Mouse (Mus musculus): ENCODE measurements around the gene Gm49405.
"Not testable (repeated sequence)": the region's sequence is repeated elsewhere in the genome, so short reads cannot be mapped to it uniquely, and the experiment has no call there.

The Gm49405 gene

DNA sequence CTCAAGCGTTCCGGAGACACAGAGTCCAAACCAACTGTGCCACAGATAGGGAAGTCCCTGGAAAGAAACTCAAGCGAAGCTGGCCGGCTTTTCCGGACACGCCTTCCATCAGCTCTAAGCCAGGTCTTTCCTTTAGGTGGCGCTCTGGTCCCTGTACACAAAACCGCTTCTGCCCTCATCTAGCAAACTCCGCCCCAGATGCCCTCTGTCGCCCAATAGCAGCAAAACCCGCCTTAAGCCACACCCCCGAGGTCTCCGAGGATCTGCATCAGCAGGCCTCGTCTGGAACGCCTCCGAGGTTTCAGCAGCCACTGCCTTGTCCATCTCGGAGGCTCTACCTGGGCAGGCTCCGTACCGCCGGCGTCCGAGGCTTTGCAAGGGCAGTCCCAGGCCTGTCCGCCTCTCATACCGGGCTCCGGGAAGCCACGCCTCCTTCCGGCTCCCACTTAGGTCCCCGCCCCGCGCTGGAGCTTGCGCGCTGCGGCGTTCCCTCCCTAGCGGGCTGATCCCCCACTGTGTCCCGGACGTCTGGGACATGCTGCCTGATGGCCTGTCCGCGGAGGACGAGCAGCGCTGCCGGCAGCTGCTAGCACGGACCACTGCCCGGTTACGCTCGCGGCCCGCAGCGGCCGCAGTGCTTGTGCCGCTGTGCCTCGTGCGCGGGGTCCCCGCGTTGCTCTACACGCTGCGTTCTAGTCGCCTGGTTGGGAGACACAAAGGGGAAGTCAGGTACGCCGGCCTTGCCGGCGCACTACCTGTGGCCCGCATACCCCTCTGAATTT is at the start of gene Gm49405, which contains the start of gene Nudt8:
Gene Gm49405 (plus strand): TSS at position 508 of the 782 bp plus-strand sequence.
Gene Nudt8 (plus strand): TSS at position 462 of the 782 bp plus-strand sequence.
- DNase-seq (ENCODE audit: low spot score): peak; percentile 99

DNA sequence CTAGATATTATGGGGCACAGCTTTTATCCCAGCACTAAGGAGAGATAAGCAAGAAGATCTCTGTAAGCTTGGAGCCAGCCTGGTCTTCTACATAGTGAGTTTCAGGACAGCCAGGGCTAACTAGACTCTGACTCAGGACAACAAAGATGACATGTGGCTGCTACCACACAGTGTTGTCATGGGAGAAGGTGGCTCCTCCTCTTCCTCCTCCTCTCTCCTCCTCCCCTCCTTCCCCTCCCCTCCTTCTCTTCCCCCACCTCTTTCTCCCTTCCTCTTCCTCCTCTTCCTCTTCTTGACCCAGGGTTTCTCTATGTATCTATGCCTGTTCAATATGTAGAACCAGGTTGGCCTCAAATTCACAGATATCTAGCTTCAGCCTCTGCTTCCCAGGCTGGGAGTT is 49.0 kb upstream of the Gm49405 start:
- no peak for DNase-seq (ENCODE audit: low spot score)

DNA sequence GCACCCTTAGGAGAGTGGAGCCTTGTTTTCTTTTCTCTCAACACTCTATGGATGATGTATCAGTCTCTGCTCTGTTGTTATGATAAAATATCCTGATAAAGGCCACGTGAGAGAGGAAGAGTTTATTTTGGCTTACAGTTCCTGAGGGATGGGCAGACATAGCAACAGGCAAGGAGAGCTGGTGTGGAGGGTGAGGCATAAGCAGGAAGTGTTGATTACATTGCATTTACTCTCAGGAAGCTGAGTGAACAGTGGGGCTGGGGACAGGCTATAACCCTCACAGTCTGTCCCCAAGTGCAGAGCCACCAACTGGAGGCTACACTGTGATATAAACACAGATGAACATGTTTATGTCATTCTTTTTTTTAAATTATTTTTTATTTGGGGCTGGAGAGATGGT is 48.3 kb upstream of the Gm49405 start:
- no peak for DNase-seq (ENCODE audit: low spot score)

DNA sequence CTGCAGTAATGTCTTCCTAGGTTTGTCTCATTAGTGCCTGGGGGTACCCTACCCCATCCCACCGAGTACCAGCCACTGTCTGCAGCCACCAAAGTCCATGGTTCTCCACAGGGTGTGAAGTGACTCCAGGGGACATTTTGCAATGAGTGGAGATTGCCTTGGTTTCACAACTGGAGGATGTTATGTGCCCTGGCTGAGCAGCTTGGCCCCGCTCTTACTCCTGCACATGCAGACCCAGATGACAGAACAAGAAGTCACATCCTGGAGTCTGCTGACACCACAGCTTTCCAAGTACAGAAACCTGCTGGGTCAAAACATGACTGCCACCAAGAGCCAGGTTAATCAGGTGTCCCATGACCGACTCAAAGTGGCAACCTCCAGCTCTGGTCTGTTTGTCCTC is 45.4 kb upstream of the Gm49405 start:
- no peak for DNase-seq (ENCODE audit: low spot score)

DNA sequence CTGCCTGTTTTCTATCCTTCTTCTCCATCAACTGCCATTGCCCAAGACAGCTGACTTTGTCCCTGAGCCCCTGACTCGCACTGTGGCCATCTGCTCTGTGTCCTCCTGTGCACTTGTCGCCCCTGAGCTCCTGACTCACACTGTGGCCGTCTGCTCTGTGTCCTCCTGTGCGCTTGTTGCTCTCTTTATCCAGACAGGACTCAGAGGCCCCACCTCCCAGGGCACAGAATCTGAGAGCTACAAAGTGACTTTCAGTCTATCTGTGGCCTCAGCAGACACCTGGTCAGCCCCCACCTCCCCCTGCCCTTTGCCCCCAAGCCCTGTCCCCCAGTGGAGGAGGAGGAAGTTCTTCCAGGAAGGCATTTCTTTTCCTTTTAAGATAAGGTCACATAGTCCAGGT is 44.6 kb upstream of the Gm49405 start:
- peak; percentile 91 for DNase-seq (ENCODE audit: low spot score)

DNA sequence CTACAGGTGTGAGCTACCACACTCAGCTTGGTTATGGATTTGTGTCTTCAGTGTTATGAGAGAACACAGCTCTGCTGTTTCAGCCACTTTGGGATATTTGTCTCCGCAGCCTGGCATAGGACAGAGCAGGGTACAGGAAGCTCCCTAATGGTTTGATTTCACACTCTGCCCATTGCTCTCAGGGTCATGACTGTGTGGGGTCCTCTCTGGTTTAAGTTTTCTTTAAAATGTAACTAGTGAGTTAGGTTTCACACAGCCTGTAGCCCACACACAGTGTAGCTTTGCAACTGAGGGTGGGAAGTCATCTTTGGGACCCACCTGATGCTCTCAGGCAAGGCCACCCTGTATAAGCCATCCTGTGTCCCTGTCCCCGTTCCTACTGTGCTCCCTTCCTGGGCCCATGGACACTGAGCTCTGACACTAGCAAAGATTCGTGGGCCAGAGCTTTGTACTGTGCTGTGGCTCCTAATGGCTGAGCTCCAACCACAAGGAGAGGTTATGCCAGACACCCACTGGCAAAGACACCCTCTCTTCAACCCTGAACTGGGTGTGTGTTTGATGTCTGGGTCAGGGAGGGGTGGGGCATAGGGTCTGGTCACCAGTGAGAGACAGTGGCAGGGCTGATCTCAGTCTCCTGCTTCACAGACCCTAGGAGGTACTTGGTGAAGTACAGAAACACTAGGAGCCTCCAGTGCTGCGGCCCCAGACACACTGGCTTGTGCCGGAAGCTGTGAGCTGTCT is 43.0 kb upstream of the Gm49405 start:
- not testable (repeated sequence) for DNase-seq (ENCODE audit: low spot score)

DNA sequence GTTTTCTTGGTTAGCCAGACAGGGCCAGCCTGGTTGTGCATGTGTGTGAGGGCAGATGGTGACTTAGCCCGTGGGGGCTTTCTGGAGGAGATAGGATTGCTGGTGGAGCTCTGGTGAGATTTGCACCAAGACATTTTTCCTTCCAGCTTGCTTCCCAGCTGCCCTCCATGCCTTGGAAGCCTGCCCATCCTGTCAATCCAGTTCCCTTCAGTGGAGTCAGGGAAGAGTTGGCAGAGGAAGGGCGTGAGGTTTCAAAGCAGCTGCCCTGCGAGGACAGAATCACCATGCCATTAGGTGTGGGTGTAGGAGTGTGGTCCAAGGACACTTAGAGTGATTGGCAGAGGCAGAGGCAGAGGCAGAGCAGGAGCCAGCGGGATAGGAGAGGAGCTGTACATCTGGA is 42.0 kb upstream of the Gm49405 start, which contains the start of gene Aldh3b3:
Gene Aldh3b3 (plus strand): TSS at position 176 of the 400 bp plus-strand sequence.
- no peak for DNase-seq (ENCODE audit: low spot score)

DNA sequence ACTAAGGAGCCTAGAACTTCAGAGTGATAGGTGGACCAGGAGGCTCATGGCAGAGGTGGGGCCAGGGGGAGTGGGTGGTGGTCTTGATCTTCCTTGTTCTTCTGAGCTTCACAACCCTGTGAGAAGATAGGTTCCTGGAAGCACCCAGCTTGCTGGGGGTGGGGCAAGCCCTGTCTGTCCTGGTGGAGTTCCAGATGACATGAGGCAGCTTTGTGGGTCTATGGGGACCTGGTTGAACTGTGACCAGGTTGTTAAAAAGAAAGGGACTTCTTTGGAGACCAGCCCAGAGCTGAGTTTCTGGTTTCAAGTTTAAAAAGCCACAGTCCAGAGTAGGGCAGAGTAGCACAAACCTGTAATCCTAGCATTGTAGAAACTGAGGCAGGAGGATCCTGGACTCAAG is 41.4 kb upstream of the Gm49405 start:
- no peak for DNase-seq (ENCODE audit: low spot score)

DNA sequence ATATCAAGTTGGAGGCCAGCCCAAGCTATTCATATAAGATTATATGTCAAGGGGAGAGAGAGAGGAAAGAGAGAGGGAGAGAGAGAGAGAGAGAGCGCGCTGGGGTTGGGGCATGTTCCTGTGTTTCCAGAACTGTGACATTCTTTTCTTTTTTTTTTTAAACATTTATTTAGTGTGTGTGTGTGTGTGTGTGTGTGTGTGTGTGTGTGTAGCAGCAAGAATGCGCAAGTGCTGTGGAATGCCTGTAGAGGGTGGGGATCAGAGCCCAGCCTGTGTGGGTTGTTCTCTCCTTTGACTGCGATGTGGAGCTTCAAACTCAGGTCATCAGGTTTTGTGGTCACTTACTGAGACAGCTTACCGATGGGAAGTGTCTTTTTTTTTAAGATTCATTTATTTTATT is 40.2 kb upstream of the Gm49405 start:
- no peak for DNase-seq (ENCODE audit: low spot score)

DNA sequence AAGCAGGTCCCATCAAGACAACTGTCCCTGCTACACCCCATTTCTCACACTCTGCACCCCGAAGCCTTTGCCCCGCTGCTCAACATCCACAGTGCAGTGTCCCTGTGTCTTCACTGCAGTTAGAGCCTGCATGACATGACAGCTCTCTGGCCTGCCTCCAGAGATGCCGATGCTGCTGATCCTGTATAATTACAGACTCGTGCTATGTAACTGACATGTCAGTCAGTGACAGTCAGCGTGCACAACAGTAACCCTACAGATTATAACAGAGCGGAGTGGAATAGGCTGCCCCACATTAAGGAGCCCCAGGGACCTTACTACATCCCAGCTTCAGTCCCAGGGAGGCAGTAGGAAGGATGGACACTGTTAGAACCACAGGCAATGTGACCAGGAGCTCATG is 38.6 kb upstream of the Gm49405 start:
- not testable (repeated sequence) for DNase-seq (ENCODE audit: low spot score)

DNA sequence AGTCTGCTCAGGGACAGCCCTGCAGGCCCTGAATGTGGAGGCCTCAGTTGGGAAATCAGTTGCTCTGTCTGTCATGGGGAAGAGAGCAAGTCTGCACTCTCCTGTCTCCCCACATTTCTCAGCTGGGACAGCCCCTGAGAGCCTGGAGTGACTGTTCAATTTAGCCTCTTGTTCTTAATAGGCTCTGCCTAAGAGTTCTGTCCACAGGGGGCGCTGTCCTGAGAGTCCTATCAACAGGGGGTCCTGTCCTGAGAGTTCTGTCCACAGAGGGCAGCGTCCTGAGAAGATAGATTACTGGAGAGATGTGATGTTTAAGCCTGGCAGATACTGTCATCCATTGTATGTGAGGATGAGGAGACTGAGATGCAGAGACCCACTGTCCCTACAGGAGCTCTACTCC is 38.0 kb upstream of the Gm49405 start:
- DNase-seq (ENCODE audit: low spot score): no peak

DNA sequence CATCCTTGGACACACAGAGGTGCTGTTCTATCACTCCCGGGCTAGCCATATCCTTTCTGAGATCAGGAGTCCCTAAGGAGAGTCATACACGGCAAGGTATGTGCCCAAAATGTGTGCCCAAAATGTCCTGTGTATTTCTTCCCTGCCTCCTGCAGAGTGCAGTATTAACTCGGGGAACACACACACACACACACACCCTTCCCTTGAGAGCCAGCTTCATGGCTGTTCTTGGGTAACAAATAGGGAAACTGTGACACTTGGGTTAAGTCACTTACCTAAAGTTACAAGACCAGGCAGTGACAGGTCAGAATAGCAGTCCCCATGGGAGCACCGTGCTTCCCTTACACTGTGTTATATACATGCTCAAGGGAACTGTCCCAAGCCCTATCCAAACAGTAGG is 36.4 kb upstream of the Gm49405 start:
- DNase-seq (ENCODE audit: low spot score): no peak

DNA sequence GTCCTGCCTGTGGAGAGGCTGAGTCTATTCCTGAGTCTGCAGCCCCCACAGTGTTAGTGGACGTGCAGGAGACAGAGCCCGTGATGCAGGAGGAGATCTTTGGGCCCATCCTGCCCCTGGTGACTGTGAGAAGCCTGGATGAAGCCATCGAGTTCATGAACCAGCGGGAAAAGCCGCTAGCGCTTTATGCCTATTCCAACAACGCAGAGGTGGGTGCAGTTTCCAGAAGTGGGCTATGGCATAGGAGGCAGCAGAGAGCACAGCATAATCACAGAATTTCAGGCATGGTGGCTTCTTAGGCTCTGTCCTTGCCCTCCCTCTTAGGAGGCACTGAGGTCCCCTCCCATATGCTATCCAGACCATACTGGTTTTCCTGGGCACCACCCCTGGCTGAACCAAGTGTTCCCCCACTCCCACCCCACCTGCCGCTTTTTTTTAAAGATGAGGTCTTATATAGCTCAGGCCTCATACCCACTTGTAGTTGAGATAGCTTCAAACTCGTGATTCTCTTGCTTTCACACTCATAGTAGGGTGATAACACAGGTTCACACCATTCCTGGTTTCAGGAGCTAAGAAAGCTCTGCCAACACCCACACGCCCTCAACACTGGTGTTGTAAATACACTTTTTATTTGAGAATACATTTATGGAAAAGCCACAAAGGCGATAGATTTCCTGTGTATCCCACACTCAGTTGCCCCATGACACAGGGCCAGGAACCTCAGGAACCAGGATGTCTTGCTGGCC is 33.9 kb upstream of the Gm49405 start:
- DNase-seq (ENCODE audit: low spot score): no peak

DNA sequence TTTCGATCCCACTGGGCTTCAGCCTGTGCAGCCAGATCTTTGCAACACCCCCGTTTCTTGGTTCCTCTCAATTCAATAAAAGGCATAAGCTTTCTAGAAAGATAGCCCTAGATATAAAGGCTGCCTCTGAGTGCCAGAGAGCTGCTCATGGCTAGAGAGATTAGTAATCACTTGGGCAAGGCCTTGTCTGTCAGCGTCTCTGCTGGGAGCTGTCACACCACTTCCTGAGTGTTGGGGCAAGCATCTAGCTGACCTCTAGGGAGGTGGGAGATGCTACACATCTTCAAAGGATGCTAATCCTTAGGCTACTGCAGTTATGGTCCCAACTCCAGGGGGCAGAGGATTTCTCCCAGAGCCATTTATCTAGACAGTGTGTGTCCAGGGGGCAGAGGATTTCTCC is 33.2 kb upstream of the Gm49405 start:
- DNase-seq (ENCODE audit: low spot score): no peak

DNA sequence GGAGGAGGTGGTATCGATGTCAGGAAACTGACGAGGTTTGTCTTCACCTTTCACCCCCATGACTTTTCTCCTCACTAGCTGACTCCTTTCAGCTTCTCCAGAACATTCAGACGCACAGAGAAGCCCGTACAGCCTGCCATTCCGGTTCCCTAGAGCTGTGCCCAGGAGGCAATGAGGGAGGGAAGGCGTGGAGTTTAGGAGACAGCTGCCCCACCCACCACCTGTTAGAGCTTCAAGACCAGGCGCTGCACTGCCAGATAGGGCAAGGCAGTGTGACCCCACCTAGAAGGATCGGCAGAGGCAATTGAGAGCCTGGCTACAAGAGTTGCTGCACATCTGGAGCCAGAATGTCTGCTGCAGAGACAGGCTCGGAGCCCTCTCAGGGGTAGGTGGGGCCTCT is 28.2 kb upstream of the Gm49405 start, which contains the start of gene Aldh3b2:
Gene Aldh3b2 (plus strand): TSS at position 100 of the 400 bp plus-strand sequence.
- no peak for DNase-seq (ENCODE audit: low spot score)

DNA sequence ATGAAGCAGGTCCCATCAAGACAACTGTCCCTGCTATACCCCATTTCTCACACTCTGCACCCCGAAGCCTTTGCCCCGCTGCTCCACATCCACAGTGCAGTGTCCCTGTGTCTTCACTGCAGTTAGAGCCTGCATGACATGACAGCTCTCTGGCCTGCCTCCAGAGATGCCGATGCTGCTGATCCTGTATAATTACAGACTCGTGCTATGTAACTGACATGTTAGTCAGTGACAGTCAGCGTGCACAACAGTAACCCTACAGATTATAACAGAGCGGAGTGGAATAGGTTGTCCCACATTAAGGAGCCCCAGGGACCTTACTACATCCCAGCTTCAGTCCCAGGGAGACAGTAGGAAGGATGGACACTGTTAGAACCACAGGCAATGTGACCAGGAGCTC is 25.8 kb upstream of the Gm49405 start:
- DNase-seq (ENCODE audit: low spot score): not testable (repeated sequence)

DNA sequence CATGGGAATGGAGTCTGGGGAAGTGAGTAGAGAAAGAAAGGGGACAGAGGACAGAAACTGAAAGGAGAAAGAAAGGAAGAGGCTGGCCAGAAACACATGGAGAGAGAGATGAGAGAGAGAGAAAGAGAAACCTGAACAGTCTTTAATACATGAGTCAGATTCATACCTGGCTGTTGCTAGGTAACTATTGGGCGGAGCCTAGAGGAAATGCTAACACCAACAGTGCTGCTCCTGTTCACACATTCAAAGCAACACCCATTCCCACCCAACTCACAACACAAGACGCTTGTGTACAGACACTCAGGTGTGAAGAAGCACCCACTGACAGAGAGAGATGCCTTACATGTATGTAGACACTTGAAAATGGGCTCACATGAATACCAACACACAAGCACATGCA is 24.6 kb upstream of the Gm49405 start:
- DNase-seq (ENCODE audit: low spot score): no peak

DNA sequence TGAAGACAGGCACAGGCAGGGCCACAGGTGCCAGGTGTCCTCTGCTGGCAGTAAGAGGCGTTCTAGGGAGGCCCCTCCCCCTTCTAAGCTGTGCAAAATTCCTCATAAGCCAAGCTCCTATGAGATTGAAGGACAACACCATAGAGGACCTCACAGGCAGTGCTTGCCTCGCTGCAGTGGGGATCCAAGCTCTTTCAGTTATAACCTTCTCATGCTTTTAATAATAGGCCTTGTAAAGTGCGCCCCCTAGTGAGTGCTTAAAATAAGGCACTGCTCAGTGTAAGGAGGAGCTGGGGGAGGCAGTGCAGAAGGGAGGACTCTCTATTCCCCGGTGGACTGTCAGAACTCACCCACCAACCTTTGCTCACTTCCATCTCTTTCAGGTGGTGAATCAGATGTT is 20.1 kb upstream of the Gm49405 start:
- peak; percentile 70 for DNase-seq (ENCODE audit: low spot score)

DNA sequence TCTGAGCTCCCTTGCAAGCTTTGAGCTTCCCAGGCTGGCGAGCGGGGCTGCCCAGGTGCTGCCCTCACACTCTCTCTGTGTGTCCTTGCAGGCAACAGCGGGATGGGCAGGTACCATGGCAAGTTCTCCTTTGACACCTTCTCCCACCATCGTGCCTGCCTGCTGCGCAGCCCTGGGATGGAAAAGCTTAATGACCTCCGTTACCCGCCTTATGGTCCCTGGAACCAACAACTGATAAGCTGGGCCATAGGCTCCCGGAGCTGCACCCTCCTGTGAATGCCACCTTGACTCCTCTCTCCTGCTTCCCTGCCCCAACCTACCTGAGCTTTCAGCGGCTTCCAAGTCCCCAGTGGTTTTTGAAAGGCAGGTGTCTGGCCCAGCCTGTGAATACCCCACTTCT is 19.5 kb upstream of the Gm49405 start:
- no peak for DNase-seq (ENCODE audit: low spot score)

DNA sequence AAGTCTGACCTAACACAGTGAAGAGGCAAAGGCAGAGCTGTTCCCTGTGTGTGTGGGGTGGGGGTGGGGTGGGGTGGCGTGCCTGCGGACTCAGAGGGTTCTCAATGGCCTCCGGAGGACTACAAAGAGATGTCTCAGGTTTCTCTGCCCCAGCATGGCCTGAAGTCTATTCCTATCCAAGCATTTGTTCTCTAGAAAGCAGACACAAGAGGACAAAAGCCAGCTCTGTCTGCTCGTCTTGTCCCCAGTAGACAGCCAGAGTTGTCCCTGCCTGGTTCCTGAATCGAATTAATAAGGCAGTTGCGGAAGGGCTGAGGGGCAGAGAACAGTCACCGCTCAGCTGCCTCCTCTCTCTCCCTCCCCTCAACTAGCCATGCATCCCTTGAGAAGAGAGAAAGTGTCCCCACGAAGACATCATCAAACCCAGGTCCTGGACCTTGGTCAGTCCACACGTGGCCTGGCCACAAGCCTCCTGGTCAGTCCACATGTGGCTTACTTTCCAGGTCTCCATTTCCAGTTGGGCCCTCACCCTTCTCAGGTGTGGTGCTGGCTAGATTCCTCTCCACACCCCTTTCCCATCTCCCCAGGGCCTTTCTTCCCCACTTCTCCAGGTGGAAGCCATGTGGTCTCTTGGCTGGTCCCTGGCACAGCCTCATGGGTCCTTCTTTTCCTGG is 16.8 kb upstream of the Gm49405 start:
- no peak for DNase-seq (ENCODE audit: low spot score)

DNA sequence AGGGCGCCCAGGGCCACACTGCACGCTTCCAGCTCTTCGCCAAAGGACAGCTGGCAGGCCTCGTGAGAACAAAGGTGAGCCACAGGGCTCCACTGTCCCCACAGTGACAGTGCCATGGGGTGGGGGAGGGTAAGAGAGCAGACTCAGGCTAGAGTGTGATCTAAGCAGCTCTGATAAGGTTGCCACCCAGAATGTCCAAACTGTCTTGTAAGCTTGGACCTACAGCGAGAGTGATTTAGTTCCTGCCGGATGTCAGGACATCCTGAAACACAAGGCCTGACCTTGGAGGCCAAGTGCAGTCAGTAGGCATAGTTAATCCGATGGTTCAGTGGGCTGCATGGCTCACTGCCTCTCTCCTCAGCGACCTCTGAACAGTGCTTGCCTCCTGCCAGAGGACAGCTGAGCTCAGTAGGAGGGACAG is 15.2 kb upstream of the Gm49405 start:
- peak; percentile 47 for DNase-seq (ENCODE audit: low spot score)

DNA sequence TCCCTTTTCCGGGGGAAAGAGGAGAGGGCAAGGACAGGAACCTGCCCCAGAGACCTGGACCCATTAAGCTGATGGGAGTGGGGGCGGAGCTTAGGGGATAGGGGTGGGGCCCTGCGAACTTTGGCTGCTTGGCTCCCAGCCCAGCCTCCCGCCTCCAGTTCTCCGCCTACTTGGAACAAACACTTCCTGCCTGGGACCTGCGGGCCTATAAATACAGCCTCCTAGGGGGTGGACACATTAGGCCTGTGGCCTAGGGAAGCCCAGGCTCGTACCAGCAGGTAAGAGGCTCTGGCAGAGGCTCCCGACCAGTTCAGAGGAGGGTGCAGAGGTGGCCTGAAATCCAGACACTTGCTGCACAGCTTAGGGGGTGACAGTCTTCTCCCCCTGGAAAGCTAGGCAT is 14.1 kb upstream of the Gm49405 start, which contains the start of gene Acy3:
Gene Acy3 (plus strand): TSS at position 237 of the 400 bp plus-strand sequence.
- peak; percentile 81 for DNase-seq (ENCODE audit: low spot score)

Measured in yolk sac, embryonic 10.5 days (tissue).